Mouse (Mus musculus) embryonic facial prominence, embryonic 14.5 days (tissue): Measurements from ENCODE around the gene Josd1. TPM values are rescaled to one million over a fixed set of nuclear protein-coding genes. Genes with fewer than 3 reads are reported as not detected.

Experiments used
- ATAC-seq: fragments of 200-750 bp; cut with Nextera tagmentation; 2 replicates; pipeline ENCODE4 v1.8.0; 2017; ENCODE audit warnings: low read depth, moderate number of reproducible peaks, moderate TSS enrichment
- DNase-seq: peaks from one replicate; pipeline ENCODE4 v3.0.0-alpha.2; 2015; ENCODE audit warnings: low spot score
- H3K27ac ChIP-seq: fragments of 300-500 bp; sonication (generic); replicated peaks from 2 replicates; pipeline ENCODE4 v1.5.1; 2014; ENCODE audit warnings: low read depth, mild to moderate bottlenecking, low read length, moderate library complexity
- H3K27me3 ChIP-seq: fragments of 300-500 bp; sonication (generic); replicated peaks from 2 replicates; pipeline ENCODE4 v1.6.1; 2014; ENCODE audit warnings: low read length; ENCODE audit not compliant: control insufficient read depth, insufficient read depth
- H3K36me3 ChIP-seq: fragments of 300-500 bp; sonication (generic); 2 replicates; pipeline ENCODE4 v1.6.1; 2014; ENCODE audit warnings: low read length, mixed read lengths; ENCODE audit not compliant: control insufficient read depth, insufficient read depth
- H3K4me1 ChIP-seq: fragments of 300-500 bp; sonication (generic); 2 replicates; pipeline ENCODE4 v1.6.1; 2014; ENCODE audit warnings: antibody characterized with exemption, low read length; ENCODE audit not compliant: control insufficient read depth, insufficient read depth
- H3K4me2 ChIP-seq: fragments of 300-500 bp; sonication (generic); 2 replicates; pipeline ENCODE4 v1.6.1; 2014; ENCODE audit warnings: low read depth, mild to moderate bottlenecking, low read length, moderate library complexity, mixed read lengths
- H3K4me3 ChIP-seq: fragments of 300-500 bp; sonication (generic); 2 replicates; pipeline ENCODE4 v1.5.1; 2014; ENCODE audit warnings: low read depth, mild to moderate bottlenecking, low read length
- H3K9ac ChIP-seq: fragments of 300-500 bp; sonication (generic); 2 replicates; pipeline ENCODE4 v1.6.1; 2014; ENCODE audit warnings: low read depth, mild to moderate bottlenecking, low read length, moderate library complexity, mixed read lengths
- H3K9me3 ChIP-seq: fragments of 300-500 bp; sonication (generic); 2 replicates; pipeline ENCODE4 v1.6.1; 2016; ENCODE audit warnings: low read length; ENCODE audit not compliant: control insufficient read depth
- WGBS: fragments of 180-500 bp; shearing (Covaris S2); extraction: QIAGEN DNeasy Blood & Tissue Kit; methylation state at CpG from one replicate; pipeline ENCODE4 v1.1.7; 2014; 5-methylcytosine and 5-hydroxymethylcytosine counted together
- polyA plus RNA-seq: library from polyadenylated mRNA; unstranded; fragments of >200 nt; fragmentation: Nextera tagmentation; extraction: Ambion mirVana; gene quantifications from 2 replicates; pipeline ENCODE4 v1.2.1, GENCODE M21; 2014

Gene Josd1
- polyA plus RNA-seq, 1 experiment from 2014 or later: 19.9 TPM

GRCm38 (mm10) chr15:79664666-79665065 is 23.1 kb downstream of the Josd1 start:
- no peak overlapping the region for H3K27ac ChIP-seq
- H3K4me2 ChIP-seq: no peak overlapping the region
- no peaks in the 10 kb centered on the region for H3K4me1 ChIP-seq
- ATAC-seq (no peak), DNase-seq (no peak)
- H3K4me3 ChIP-seq: no peak overlapping the region
- H3K27me3 ChIP-seq: no peaks in the 10 kb centered on the region
- H3K9ac ChIP-seq: no peak overlapping the region
- WGBS: 92% methylated on average over 8 of the region's 8 CpGs
- H3K9me3 ChIP-seq: 0 out of 2 replicates have a peak, but pooled peaks cover 3% of the 10 kb centered on the region
- H3K36me3 ChIP-seq: peaks cover 32% of the 10 kb centered on the region

DNA sequence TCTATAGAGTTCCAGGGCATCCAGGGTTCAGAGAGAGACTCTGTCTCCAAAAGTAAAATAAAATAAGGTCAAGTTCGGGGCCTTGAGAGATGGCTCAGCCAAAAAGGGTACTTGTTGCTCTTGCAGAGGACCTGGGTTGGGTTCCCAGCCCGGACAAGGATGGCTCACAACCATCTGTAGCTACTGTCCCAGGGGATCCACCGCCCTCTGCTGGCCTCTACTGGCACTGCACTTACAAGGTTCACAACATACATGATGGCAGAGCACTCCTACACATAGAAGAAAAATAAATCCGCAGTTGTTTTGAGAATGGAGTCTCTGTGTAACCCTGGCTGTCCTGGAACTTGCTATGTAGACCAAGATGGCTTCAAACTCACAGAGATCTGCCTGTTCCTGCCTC is 25.9 kb downstream of the Josd1 start:
- 0 out of 2 replicates have a peak, but pooled peaks cover 3% of the 10 kb centered on the region for H3K9me3 ChIP-seq
- no peak overlapping the region for H3K4me3 ChIP-seq
- no peak overlapping the region for H3K4me2 ChIP-seq
- no peaks in the 10 kb centered on the region for H3K4me1 ChIP-seq
- H3K9ac ChIP-seq: no peak overlapping the region
- WGBS: 74% methylated on average over 4 of the region's 4 CpGs
- H3K27ac ChIP-seq: no peak overlapping the region
- H3K36me3 ChIP-seq: peaks cover 24% of the 10 kb centered on the region
- ATAC-seq (no peak), DNase-seq (no peak)
- no peaks in the 10 kb centered on the region for H3K27me3 ChIP-seq

GRCm38 (mm10) chr15:79658531-79659375 is 29.0 kb downstream of the Josd1 start, which contains the start of the genes Fam227a and Cby1:
Gene Fam227a, minus strand, starts transcription at chr15:79658956.
Gene Cby1, plus strand, starts transcription at chr15:79659199.
- peak within 1 kb of the TSS; percentile 69 for H3K4me3 ChIP-seq
- H3K4me2 ChIP-seq: peak within 1 kb of the TSS; percentile 76
- H3K27me3 ChIP-seq: no peaks in the 10 kb centered on the region
- H3K9ac ChIP-seq: peak within 1 kb of the TSS; percentile 75
- H3K36me3 ChIP-seq: peaks cover 10% of the 10 kb centered on the region; the same call in 1 of the 2 replicates
- WGBS: 0% methylated on average over 49 of the region's 55 CpGs
- 0 out of 2 replicates have a peak, but pooled peaks cover 3% of the 10 kb centered on the region for H3K9me3 ChIP-seq
- DNase-seq: peak; percentile 94
- ATAC-seq: peak; percentile 88
- peak within 1 kb of the TSS; percentile 91 for H3K27ac ChIP-seq
- no peaks in the 10 kb centered on the region for H3K4me1 ChIP-seq

GRCm38 (mm10) chr15:79657837-79658530 is 29.7 kb downstream of the Josd1 start:
- Histone ChIP-seq H3K27me3 (no peaks in the 10 kb centered on the region), H3K36me3 (peaks cover 7% of the 10 kb centered on the region; the same call in 1 of the 2 replicates), H3K4me2 (peak overlapping the region; percentile 76), H3K27ac (peak overlapping the region; percentile 91), H3K4me3 (peak overlapping the region; percentile 69), H3K9me3 (0 out of 2 replicates have a peak, but pooled peaks cover 3% of the 10 kb centered on the region), H3K4me1 (no peaks in the 10 kb centered on the region), H3K9ac (peak overlapping the region; percentile 75)
- peak; percentile 90 for DNase-seq
- 2% methylated on average over 16 of the region's 16 CpGs for WGBS
- ATAC-seq: no peak; the same call in 1 of the 2 replicates

GRCm38 (mm10) chr15:79656451-79656850 is 31.3 kb downstream of the Josd1 start:
- Histone ChIP-seq H3K27me3 (no peaks in the 10 kb centered on the region), H3K9me3 (no peaks in the 10 kb centered on the region), H3K36me3 (0 out of 2 replicates have a peak, but pooled peaks cover 3% of the 10 kb centered on the region), H3K4me1 (no peaks in the 10 kb centered on the region), H3K27ac (no peak overlapping the region), H3K9ac (no peak overlapping the region), H3K4me2 (no peak overlapping the region), H3K4me3 (no peak overlapping the region)
- DNase-seq (no peak), ATAC-seq (no peak)
- 86% methylated on average over 14 of the region's 14 CpGs for WGBS

GRCm38 (mm10) chr15:79651481-79651880 is 36.2 kb downstream of the Josd1 start:
- no peak for ATAC-seq
- Histone ChIP-seq H3K4me1 (no peaks in the 10 kb centered on the region), H3K27ac (no peak overlapping the region), H3K4me2 (no peak overlapping the region), H3K9me3 (no peaks in the 10 kb centered on the region), H3K36me3 (0 out of 2 replicates have a peak, but pooled peaks cover 9% of the 10 kb centered on the region), H3K4me3 (no peak overlapping the region), H3K27me3 (no peaks in the 10 kb centered on the region), H3K9ac (no peak overlapping the region)
- 82% methylated on average over 4 of the region's 4 CpGs for WGBS
- DNase-seq: no peak

GRCm38 (mm10) chr15:79650569-79650968 is 37.1 kb downstream of the Josd1 start:
- Histone ChIP-seq H3K4me2 (no peak overlapping the region), H3K27ac (no peak overlapping the region), H3K27me3 (no peaks in the 10 kb centered on the region), H3K4me1 (no peaks in the 10 kb centered on the region), H3K9ac (no peak overlapping the region), H3K4me3 (no peak overlapping the region), H3K36me3 (0 out of 2 replicates have a peak, but pooled peaks cover 9% of the 10 kb centered on the region), H3K9me3 (no peaks in the 10 kb centered on the region)
- no peak for ATAC-seq
- DNase-seq: no peak

- H3K9ac ChIP-seq: no peak overlapping the region
- WGBS: 86% methylated on average over 12 of the region's 12 CpGs
- H3K4me3 ChIP-seq: no peak overlapping the region
- no peaks in the 10 kb centered on the region for H3K4me1 ChIP-seq
- H3K9me3 ChIP-seq: no peaks in the 10 kb centered on the region
- ATAC-seq: no peak
- H3K4me2 ChIP-seq: no peak overlapping the region
- no peak for DNase-seq
- no peaks in the 10 kb centered on the region for H3K27me3 ChIP-seq
- H3K36me3 ChIP-seq: 0 out of 2 replicates have a peak, but pooled peaks cover 9% of the 10 kb centered on the region
- H3K27ac ChIP-seq: no peak overlapping the region
Measured at GRCm38 (mm10) chr15:79648130-79648529, 39.6 kb downstream of the Josd1 start.
